Mouse (Mus musculus): ENCODE results near the gene Kif14. TPM values are rescaled to one million over a fixed set of nuclear protein-coding genes. Genes with fewer than 3 reads are reported as not detected.
"Not testable (repeated sequence)": the region's sequence is repeated elsewhere in the genome, so short reads cannot be mapped to it uniquely, and the experiment has no call there.

Gene Kif14
- total and polyA plus RNA-seq, 2 experiments from 2014 or later, result 0.79 to 4.8 TPM

GRCm38 (mm10) chr1:136543920-136544319 is 77.8 kb downstream of the Kif14 start:
- Histone ChIP-seq H3K4me2 (ENCODE audit: low read depth, low read length) (no peak overlapping the region), H3K9me3 (replicated peaks; ENCODE audit: control insufficient read depth, low read length) (no peaks in the 10 kb centered on the region), H3K4me3 (ENCODE audit: low read depth, low read length) (no peak overlapping the region), H3K4me1 (ENCODE audit: control insufficient read depth, insufficient read depth) (no peaks in the 10 kb centered on the region), H3K36me3 (replicated peaks; ENCODE audit: control insufficient read depth, insufficient read depth, low read length) (no peaks in the 10 kb centered on the region), H3K27ac (ENCODE audit: low read depth) (no peak overlapping the region), H3K27me3 (ENCODE audit: control insufficient read depth, insufficient read depth, low read length) (no peaks in the 10 kb centered on the region), H3K9ac (replicated peaks; ENCODE audit: low read depth, low read length) (no peak overlapping the region)
- ATAC-seq (ENCODE audit: insufficient read depth, low read depth) (no peak), DNase-seq (ENCODE audit: low spot score) (no peak)
- TF ChIP-seq EP300 (IDR thresholded peaks at IDR 0.05; ENCODE audit: low read depth) (no peak), CTCF (IDR thresholded peaks at IDR 0.05; ENCODE audit: low read depth) (no peak)
- 62% methylated on average over 7 of the region's 7 CpGs for WGBS

GRCm38 (mm10) chr1:136547068-136547467 is 80.9 kb downstream of the Kif14 start:
- ATAC-seq (ENCODE audit: insufficient read depth, low read depth) (no peak), DNase-seq (ENCODE audit: low spot score) (no peak)
- WGBS, result 67% methylated on average over 2 of the region's 2 CpGs
- Histone ChIP-seq H3K27me3 (ENCODE audit: control insufficient read depth, insufficient read depth, low read length) (no peaks in the 10 kb centered on the region), H3K36me3 (replicated peaks; ENCODE audit: control insufficient read depth, insufficient read depth, low read length) (no peaks in the 10 kb centered on the region), H3K4me2 (ENCODE audit: low read depth, low read length) (no peak overlapping the region), H3K9me3 (replicated peaks; ENCODE audit: control insufficient read depth, low read length) (no peaks in the 10 kb centered on the region), H3K27ac (ENCODE audit: low read depth) (no peak overlapping the region), H3K4me1 (ENCODE audit: control insufficient read depth, insufficient read depth) (no peaks in the 10 kb centered on the region), H3K9ac (replicated peaks; ENCODE audit: low read depth, low read length) (no peak overlapping the region), H3K4me3 (ENCODE audit: low read depth, low read length) (no peak overlapping the region)
- TF ChIP-seq EP300 (IDR thresholded peaks at IDR 0.05; ENCODE audit: low read depth), result no peak
- no peak for TF ChIP-seq CTCF (IDR thresholded peaks at IDR 0.05; ENCODE audit: low read depth)

GRCm38 (mm10) chr1:136550285-136550684 is 84.1 kb downstream of the Kif14 start:
- no peak for TF ChIP-seq CTCF (IDR thresholded peaks at IDR 0.05; ENCODE audit: low read depth)
- no peak for TF ChIP-seq EP300 (IDR thresholded peaks at IDR 0.05; ENCODE audit: low read depth)
- Histone ChIP-seq H3K9ac (replicated peaks; ENCODE audit: low read depth, low read length) (no peak overlapping the region), H3K4me3 (ENCODE audit: low read depth, low read length) (no peak overlapping the region), H3K9me3 (replicated peaks; ENCODE audit: control insufficient read depth, low read length) (no peaks in the 10 kb centered on the region), H3K4me1 (ENCODE audit: control insufficient read depth, insufficient read depth) (no peaks in the 10 kb centered on the region), H3K36me3 (replicated peaks; ENCODE audit: control insufficient read depth, insufficient read depth, low read length) (no peaks in the 10 kb centered on the region), H3K4me2 (ENCODE audit: low read depth, low read length) (no peak overlapping the region), H3K27ac (ENCODE audit: low read depth) (no peak overlapping the region), H3K27me3 (ENCODE audit: control insufficient read depth, insufficient read depth, low read length) (no peaks in the 10 kb centered on the region)
- DNase-seq (ENCODE audit: low spot score) (no peak), ATAC-seq (ENCODE audit: insufficient read depth, low read depth) (no peak)
- WGBS, result 91% methylated on average over 6 of the region's 6 CpGs

- no peak overlapping the region for H3K9ac ChIP-seq (replicated peaks; ENCODE audit: low read depth, low read length)
- DNase-seq (ENCODE audit: low spot score), result peak; percentile 60
- no peaks in the 10 kb centered on the region for H3K9me3 ChIP-seq (replicated peaks; ENCODE audit: control insufficient read depth, low read length)
- H3K4me2 ChIP-seq (ENCODE audit: low read depth, low read length), result no peak overlapping the region
- ATAC-seq (ENCODE audit: insufficient read depth, low read depth), result peak; percentile 53; the same call in 1 of the 2 replicates
- H3K36me3 ChIP-seq (replicated peaks; ENCODE audit: control insufficient read depth, insufficient read depth, low read length), result no peaks in the 10 kb centered on the region
- no peak overlapping the region for H3K27ac ChIP-seq (ENCODE audit: low read depth)
- no peak overlapping the region for H3K4me3 ChIP-seq (ENCODE audit: low read depth, low read length)
- H3K4me1 ChIP-seq (ENCODE audit: control insufficient read depth, insufficient read depth), result no peaks in the 10 kb centered on the region
- peak; percentile 99 for TF ChIP-seq CTCF (IDR thresholded peaks at IDR 0.05; ENCODE audit: low read depth)
- TF ChIP-seq EP300 (IDR thresholded peaks at IDR 0.05; ENCODE audit: low read depth), result no peak
- H3K27me3 ChIP-seq (ENCODE audit: control insufficient read depth, insufficient read depth, low read length), result no peaks in the 10 kb centered on the region
- WGBS, result 22% methylated on average over 16 of the region's 16 CpGs
These were observed 84.9 kb downstream of the Kif14 start for GRCm38 (mm10) chr1:136550851-136551540.

GRCm38 (mm10) chr1:136554686-136555085 is 88.5 kb downstream of the Kif14 start:
- H3K4me1 ChIP-seq (ENCODE audit: control insufficient read depth, insufficient read depth), result no peaks in the 10 kb centered on the region
- no peak overlapping the region for H3K27ac ChIP-seq (ENCODE audit: low read depth)
- no peak overlapping the region for H3K4me3 ChIP-seq (ENCODE audit: low read depth, low read length)
- no peaks in the 10 kb centered on the region for H3K27me3 ChIP-seq (ENCODE audit: control insufficient read depth, insufficient read depth, low read length)
- ATAC-seq (ENCODE audit: insufficient read depth, low read depth), result no peak
- no peak overlapping the region for H3K9ac ChIP-seq (replicated peaks; ENCODE audit: low read depth, low read length)
- TF ChIP-seq EP300 (IDR thresholded peaks at IDR 0.05; ENCODE audit: low read depth), result no peak
- DNase-seq (ENCODE audit: low spot score), result no peak
- no peak overlapping the region for H3K4me2 ChIP-seq (ENCODE audit: low read depth, low read length)
- H3K9me3 ChIP-seq (replicated peaks; ENCODE audit: control insufficient read depth, low read length), result no peaks in the 10 kb centered on the region
- WGBS, result 84% methylated on average over 3 of the region's 3 CpGs
- no peaks in the 10 kb centered on the region for H3K36me3 ChIP-seq (replicated peaks; ENCODE audit: control insufficient read depth, insufficient read depth, low read length)

GRCm38 (mm10) chr1:136555892-136556291 is 89.7 kb downstream of the Kif14 start:
- H3K27me3 ChIP-seq (ENCODE audit: control insufficient read depth, insufficient read depth, low read length), result no peaks in the 10 kb centered on the region
- no peaks in the 10 kb centered on the region for H3K4me1 ChIP-seq (ENCODE audit: control insufficient read depth, insufficient read depth)
- H3K4me3 ChIP-seq (ENCODE audit: low read depth, low read length), result no peak overlapping the region
- no peak overlapping the region for H3K9ac ChIP-seq (replicated peaks; ENCODE audit: low read depth, low read length)
- 20% methylated on average over 7 of the region's 7 CpGs for whole genome bisulfite sequencing
- H3K9me3 ChIP-seq (replicated peaks; ENCODE audit: control insufficient read depth, low read length), result no peaks in the 10 kb centered on the region
- peak overlapping the region; percentile 15; the same call in 1 of the 2 replicates for H3K4me2 ChIP-seq (ENCODE audit: low read depth, low read length)
- peak; percentile 36 for DNase-seq (ENCODE audit: low spot score)
- ATAC-seq (ENCODE audit: insufficient read depth, low read depth), result peak; percentile 68
- H3K36me3 ChIP-seq (replicated peaks; ENCODE audit: control insufficient read depth, insufficient read depth, low read length), result no peaks in the 10 kb centered on the region
- TF ChIP-seq CTCF (IDR thresholded peaks at IDR 0.05; ENCODE audit: low read depth) (peak; percentile 26; the same call in 1 of the 2 replicates), EP300 (IDR thresholded peaks at IDR 0.05; ENCODE audit: low read depth) (no peak)
- H3K27ac ChIP-seq (ENCODE audit: low read depth), result no peak overlapping the region

- H3K4me1 ChIP-seq (ENCODE audit: control insufficient read depth, insufficient read depth); ATAC-seq (ENCODE audit: insufficient read depth, low read depth); H3K27me3 ChIP-seq (ENCODE audit: control insufficient read depth, insufficient read depth, low read length); H3K9me3 ChIP-seq (replicated peaks; ENCODE audit: control insufficient read depth, low read length); H3K9ac ChIP-seq (replicated peaks; ENCODE audit: low read depth, low read length); H3K36me3 ChIP-seq (replicated peaks; ENCODE audit: control insufficient read depth, insufficient read depth, low read length); H3K27ac ChIP-seq (ENCODE audit: low read depth); DNase-seq (ENCODE audit: low spot score); H3K4me2 ChIP-seq (ENCODE audit: low read depth, low read length); H3K4me3 ChIP-seq (ENCODE audit: low read depth, low read length): not testable (repeated sequence)
- 94% methylated on average over 2 of the region's 2 CpGs for WGBS
These were observed 90.5 kb downstream of the Kif14 start for GRCm38 (mm10) chr1:136556643-136557042.

All from heart, postnatal 0 days (tissue).